ENCODE assay signal across 8 mouse cellular contexts in the genomic region with DNA sequence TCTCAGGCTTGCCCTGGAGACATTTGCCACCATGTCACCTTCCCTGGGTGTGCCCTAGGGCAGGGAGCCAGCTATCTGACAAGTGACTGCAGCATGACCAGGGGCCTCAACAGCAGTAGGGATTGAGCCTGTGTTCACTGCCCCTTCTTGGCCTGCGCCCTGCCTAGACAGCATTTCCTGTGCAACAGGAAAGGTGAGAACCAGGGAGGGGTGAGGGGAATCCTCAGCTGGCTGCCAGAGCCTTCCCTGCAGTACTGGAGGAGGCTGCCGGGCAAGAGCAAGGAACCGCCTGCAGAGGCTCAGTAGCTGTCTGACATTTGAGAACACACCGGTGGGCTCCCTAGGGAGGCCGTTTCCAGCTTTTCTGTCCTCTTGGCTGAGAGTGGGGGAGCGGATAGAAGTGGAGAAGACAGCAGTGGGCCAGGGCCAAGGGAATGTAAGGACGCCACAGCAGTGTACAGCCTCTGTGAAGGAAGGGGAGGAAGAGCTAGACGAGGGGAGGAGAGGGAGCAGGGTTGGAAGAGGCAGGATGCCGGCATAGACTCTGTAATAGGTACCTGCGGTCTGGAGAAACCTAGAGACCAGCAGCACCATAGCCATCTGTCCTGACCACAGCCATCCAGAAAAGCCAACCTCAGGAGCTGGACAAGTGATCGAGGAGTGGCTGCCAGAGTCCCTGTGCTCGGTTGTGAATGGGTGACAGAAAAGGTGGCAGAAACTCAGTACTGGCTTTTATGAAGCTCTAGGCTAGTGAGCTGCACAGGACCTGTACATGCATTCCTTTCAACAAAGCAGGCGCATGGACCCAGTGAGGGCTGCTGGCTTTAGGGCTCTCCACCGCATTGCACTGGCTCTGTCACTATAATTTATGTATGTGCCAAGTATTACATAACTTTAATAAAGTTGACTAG. TPM values are rescaled to one million over a fixed set of nuclear protein-coding genes. Genes with fewer than 3 reads are reported as not detected.
DNase-seq lines count a peak whose midpoint lies in the region; ATAC-seq lines count a peak whose summit lies in the region.

No protein-coding gene starts in this region.

- no peak overlapping the region for H3K9ac ChIP-seq in intestine, embryonic 14.5 days (ENCODE audit: low read length)
- H3K9ac ChIP-seq in liver, embryonic 11.5 days (ENCODE audit: low read depth, low read length): no peak overlapping the region
- H3K9ac ChIP-seq in neural tube, embryonic 13.5 days: no peak overlapping the region; the same call in 1 of the 2 replicates

- peak overlapping the region; percentile 80 for H3K27ac ChIP-seq in intestine, embryonic 14.5 days (ENCODE audit: low read depth)
- peak overlapping the region; percentile 33; the same call in 1 of the 2 replicates for H3K27ac ChIP-seq in liver, embryonic 11.5 days (ENCODE audit: low read depth, low read length)
- H3K27ac ChIP-seq in neural tube, embryonic 13.5 days (replicated peaks): peak overlapping the region; percentile 80

- peak; percentile 53 for ATAC-seq in frontal cortex, adult (ENCODE audit: low TSS enrichment)
- peak; percentile 51 for ATAC-seq in intestine, embryonic 14.5 days (replicated peaks; ENCODE audit: low FRiP score, low TSS enrichment, low read depth)
- no peak for ATAC-seq in liver, embryonic 11.5 days (replicated peaks; ENCODE audit: low FRiP score)
- ATAC-seq in neural tube, embryonic 13.5 days (ENCODE audit: low read depth): peak; percentile 24; the same call in 1 of the 2 replicates

- no peaks in the 10 kb centered on the region for H3K27me3 ChIP-seq in intestine, embryonic 14.5 days (replicated peaks; ENCODE audit: control insufficient read depth, insufficient read depth, low read length)
- no peaks in the 10 kb centered on the region for H3K27me3 ChIP-seq in liver, embryonic 11.5 days (replicated peaks; ENCODE audit: control insufficient read depth, insufficient read depth, low read length)
- no peaks in the 10 kb centered on the region for H3K27me3 ChIP-seq in neural tube, embryonic 13.5 days

- peaks cover 23% of the 10 kb centered on the region for H3K4me1 ChIP-seq in intestine, embryonic 14.5 days (replicated peaks; ENCODE audit: control insufficient read depth, insufficient read depth, low read length)
- peaks cover 15% of the 10 kb centered on the region for H3K4me1 ChIP-seq in liver, embryonic 11.5 days (replicated peaks; ENCODE audit: control insufficient read depth, insufficient read depth, low read length)
- peaks cover 26% of the 10 kb centered on the region for H3K4me1 ChIP-seq in neural tube, embryonic 13.5 days (replicated peaks)

- H3K9me3 ChIP-seq in intestine, embryonic 14.5 days (ENCODE audit: control insufficient read depth, low read length): no peaks in the 10 kb centered on the region
- H3K9me3 ChIP-seq in liver, embryonic 11.5 days (ENCODE audit: control insufficient read depth, low read length): no peaks in the 10 kb centered on the region
- H3K9me3 ChIP-seq in neural tube, embryonic 13.5 days: no peaks in the 10 kb centered on the region

- H3K4me2 ChIP-seq in intestine, embryonic 14.5 days (ENCODE audit: low read length): no peak overlapping the region
- no peak overlapping the region for H3K4me2 ChIP-seq in liver, embryonic 11.5 days
- no peak overlapping the region for H3K4me2 ChIP-seq in neural tube, embryonic 13.5 days

- 32% methylated on average over 14 of the region's 14 CpGs for WGBS in intestine, embryonic 14.5 days
- 51% methylated on average over 14 of the region's 14 CpGs for WGBS in liver, embryonic 11.5 days
- 48% methylated on average over 14 of the region's 14 CpGs for WGBS in neural tube, embryonic 13.5 days

- H3K36me3 ChIP-seq in intestine, embryonic 14.5 days (ENCODE audit: control insufficient read depth, insufficient read depth, low read length): peaks cover 42% of the 10 kb centered on the region
- peaks cover 41% of the 10 kb centered on the region for H3K36me3 ChIP-seq in liver, embryonic 11.5 days (ENCODE audit: control insufficient read depth, insufficient read depth, low read length)
- peaks cover 49% of the 10 kb centered on the region for H3K36me3 ChIP-seq in neural tube, embryonic 13.5 days

- DNase-seq in frontal cortex, postnatal 25 days (ENCODE audit: low spot score in 2 of 2): no peak
- peak; percentile 69 to 70 for DNase-seq in cerebellum, postnatal 36 days
- DNase-seq in gastrocnemius, postnatal 25 days: peak; percentile 89
- peak; percentile 73 for DNase-seq in intestine, embryonic 14.5 days (ENCODE audit: low spot score)
- no peak for DNase-seq in liver, embryonic 11.5 days (ENCODE audit: low spot score)
- no peak for DNase-seq in retina, postnatal 1 day

- H3K4me3 ChIP-seq in intestine, embryonic 14.5 days (ENCODE audit: low read depth, low read length): no peak overlapping the region
- H3K4me3 ChIP-seq in liver, embryonic 11.5 days (ENCODE audit: low read depth, low read length): no peak overlapping the region
- no peak overlapping the region for H3K4me3 ChIP-seq in neural tube, embryonic 13.5 days

RNA-seq across cellular contexts. Expression of gene Ppia, which starts 8.7 kb away (rescaled TPM):
- total RNA-seq in gastrocnemius, postnatal 25 days (2021): 100 to 1,000 TPM; 197 to 277 TPM
- polyA plus RNA-seq in intestine, embryonic 14.5 days (2014; fragmentation: Nextera tagmentation; extraction: Ambion mirVana): 5,694 and 5,748 TPM in 2 replicates
- 5,363 and 5,401 TPM in 2 replicates for polyA plus RNA-seq in liver, embryonic 11.5 days (2014; fragmentation: Nextera tagmentation; extraction: Ambion mirVana)
- polyA plus RNA-seq in neural tube, embryonic 13.5 days (2015; fragmentation: Nextera tagmentation; extraction: Ambion mirVana): 4,471 and 4,554 TPM in 2 replicates

RNA-seq across cellular contexts. Expression of gene Zmiz2, which starts 17.6 kb away (rescaled TPM):
- total RNA-seq in gastrocnemius, postnatal 25 days (2021): 10 to 100 TPM; 37.4 to 43.0 TPM
- 14.0 and 14.2 TPM in 2 replicates for polyA plus RNA-seq in intestine, embryonic 14.5 days (2014; fragmentation: Nextera tagmentation; extraction: Ambion mirVana)
- polyA plus RNA-seq in liver, embryonic 11.5 days (2014; fragmentation: Nextera tagmentation; extraction: Ambion mirVana): 11.5 and 12.7 TPM in 2 replicates
- 21.1 and 25.8 TPM in 2 replicates for polyA plus RNA-seq in neural tube, embryonic 13.5 days (2015; fragmentation: Nextera tagmentation; extraction: Ambion mirVana)

RNA-seq across cellular contexts. Expression of gene H2afv, which starts 37.7 kb away (rescaled TPM):
- 10 to 100 TPM; 44.6 TPM for total RNA-seq in gastrocnemius, postnatal 25 days (2021)
- polyA plus RNA-seq in intestine, embryonic 14.5 days (2014; fragmentation: Nextera tagmentation; extraction: Ambion mirVana): 510 and 552 TPM in 2 replicates
- 242 and 254 TPM in 2 replicates for polyA plus RNA-seq in liver, embryonic 11.5 days (2014; fragmentation: Nextera tagmentation; extraction: Ambion mirVana)
- 342 and 380 TPM in 2 replicates for polyA plus RNA-seq in neural tube, embryonic 13.5 days (2015; fragmentation: Nextera tagmentation; extraction: Ambion mirVana)

Comparison
In these comparisons a context has a peak if more than half of its experiments do, and no peak if none do; other contexts are left out.
1. DNase-seq: peak in cerebellum, postnatal 36 days (2 of 2), gastrocnemius, postnatal 25 days (single experiment) and intestine, embryonic 14.5 days (single experiment); none in frontal cortex, postnatal 25 days (0 of 2), liver, embryonic 11.5 days (single experiment) and retina, postnatal 1 day (single experiment).
2. Peak in every context shown above with its lines, with median percentiles within 50 percentile points of each other: H3K27ac ChIP-seq.